Comparison of ENCODE assay signal across 8 mouse cellular contexts in genomic region chr10:82083622-82083971, GRCm38 (mm10). TPM values are rescaled to one million over a fixed set of nuclear protein-coding genes. Genes with fewer than 3 reads are reported as not detected.
DNase-seq lines count a peak whose midpoint lies in the region; ATAC-seq and TF ChIP-seq lines count a peak whose summit lies in the region.
"Not testable (repeated sequence)": the region's sequence is repeated elsewhere in the genome, so short reads cannot be mapped to it uniquely, and the experiment has no call there.

No protein-coding gene starts in this region.

- not testable (repeated sequence) for H3K9me3 ChIP-seq in forebrain, embryonic 15.5 days; hindbrain, embryonic 11.5 days (ENCODE audit: control insufficient read depth, low read length); liver, embryonic 14.5 days (ENCODE audit: control insufficient read depth, low read length); midbrain, embryonic 13.5 days
- peaks cover 11% of the 10 kb centered on the region for H3K9me3 ChIP-seq in kidney, embryonic 16.5 days (ENCODE audit: low read length)

- not testable (repeated sequence) for H3K36me3 ChIP-seq in C2C12 (ENCODE audit: control insufficient read depth, insufficient read depth); forebrain, embryonic 15.5 days; hindbrain, embryonic 11.5 days (ENCODE audit: control insufficient read depth, insufficient read depth, low read length); kidney, embryonic 16.5 days (ENCODE audit: insufficient read depth, low read length); liver, embryonic 14.5 days (replicated peaks; ENCODE audit: control insufficient read depth, insufficient read depth, low read depth); spleen, adult 2 months (ENCODE audit: control insufficient read depth, insufficient read depth, low read length)
- peaks cover 11% of the 10 kb centered on the region; the same call in 1 of the 2 replicates for H3K36me3 ChIP-seq in midbrain, embryonic 13.5 days

- peak overlapping the region; percentile 70; the same call in 1 of the 2 replicates for H3K9ac ChIP-seq in forebrain, embryonic 15.5 days (replicated peaks)
- peak overlapping the region; percentile 62 for H3K9ac ChIP-seq in hindbrain, embryonic 11.5 days (ENCODE audit: low read depth, low read length)
- peak overlapping the region; percentile 69 for H3K9ac ChIP-seq in kidney, embryonic 16.5 days (replicated peaks; ENCODE audit: low read length)
- H3K9ac ChIP-seq in liver, embryonic 14.5 days (replicated peaks): not testable (repeated sequence)
- peak overlapping the region; percentile 59 for H3K9ac ChIP-seq in midbrain, embryonic 13.5 days (replicated peaks)

- TF ChIP-seq CTCF in C2C12 (IDR thresholded peaks at IDR 0.05; ENCODE audit: control insufficient read depth, insufficient read depth, insufficient read length); liver, embryonic 14.5 days (IDR thresholded peaks at IDR 0.05; ENCODE audit: low read depth); spleen, adult 2 months (IDR thresholded peaks at IDR 0.05; ENCODE audit: extremely low read depth, insufficient read depth, insufficient read length, insufficient replicate concordance): not testable (repeated sequence)

- H3K4me2 ChIP-seq in forebrain, embryonic 15.5 days (replicated peaks): peak overlapping the region; percentile 40
- peak overlapping the region; percentile 32 for H3K4me2 ChIP-seq in hindbrain, embryonic 11.5 days (replicated peaks; ENCODE audit: low read depth, low read length)
- H3K4me2 ChIP-seq in kidney, embryonic 16.5 days (replicated peaks; ENCODE audit: low read depth, low read length): peak overlapping the region; percentile 51
- peak overlapping the region; percentile 50 for H3K4me2 ChIP-seq in liver, embryonic 14.5 days (ENCODE audit: low read depth)
- H3K4me2 ChIP-seq in midbrain, embryonic 13.5 days (replicated peaks): peak overlapping the region; percentile 50

- WGBS in forebrain, embryonic 15.5 days: 19% methylated on average over 14 of the region's 14 CpGs
- WGBS in hindbrain, embryonic 11.5 days: 26% methylated on average over 14 of the region's 14 CpGs
- 16% methylated on average over 14 of the region's 14 CpGs for WGBS in kidney, embryonic 16.5 days
- 13% methylated on average over 14 of the region's 14 CpGs for WGBS in liver, embryonic 14.5 days (ENCODE audit: insufficient replicate concordance)
- WGBS in midbrain, embryonic 13.5 days: 24% methylated on average over 14 of the region's 14 CpGs
- 27% methylated on average over 14 of the region's 14 CpGs for WGBS in spleen, adult 2 months

- H3K27me3 ChIP-seq in C2C12 (ENCODE audit: control insufficient read depth, insufficient read depth, insufficient read length); forebrain, embryonic 15.5 days; hindbrain, embryonic 11.5 days (ENCODE audit: control insufficient read depth, insufficient read depth, low read length); kidney, embryonic 16.5 days (ENCODE audit: insufficient read depth, low read length); liver, embryonic 14.5 days (ENCODE audit: control insufficient read depth, insufficient read depth, low read length); midbrain, embryonic 13.5 days; spleen, adult 2 months (ENCODE audit: control insufficient read depth, insufficient read depth, low read length): not testable (repeated sequence)

- not testable (repeated sequence) for ATAC-seq in forebrain, embryonic 15.5 days (replicated peaks); liver, embryonic 14.5 days (ENCODE audit: insufficient read depth); midbrain, embryonic 13.5 days
- peak; percentile 38; the same call in 1 of the 2 replicates for ATAC-seq in hindbrain, embryonic 11.5 days (ENCODE audit: low FRiP score)
- 0 out of 2 replicates have a peak, but pooled peaks have one; percentile 17 for ATAC-seq in kidney, embryonic 16.5 days (ENCODE audit: low FRiP score, low TSS enrichment)

- not testable (repeated sequence) for H3K4me1 ChIP-seq in forebrain, embryonic 15.5 days; hindbrain, embryonic 11.5 days (replicated peaks; ENCODE audit: control insufficient read depth, insufficient read depth, low read length); kidney, embryonic 16.5 days (ENCODE audit: insufficient read depth, low read length); liver, embryonic 14.5 days (replicated peaks; ENCODE audit: control insufficient read depth in 2 of 2, insufficient read depth in 2 of 2, low read length in 1 of 2); midbrain, embryonic 13.5 days (replicated peaks); spleen, adult 2 months (ENCODE audit: control insufficient read depth, insufficient read depth, insufficient read length)

- peak overlapping the region; percentile 95 for H3K27ac ChIP-seq in forebrain, embryonic 15.5 days (replicated peaks)
- peak overlapping the region; percentile 54; the same call in 1 of the 2 replicates for H3K27ac ChIP-seq in hindbrain, embryonic 11.5 days (ENCODE audit: low read depth, low read length)
- H3K27ac ChIP-seq in kidney, embryonic 16.5 days (ENCODE audit: low read length); liver, embryonic 14.5 days; spleen, adult 2 months (ENCODE audit: insufficient read depth, low read length): not testable (repeated sequence)
- peak overlapping the region; percentile 85 for H3K27ac ChIP-seq in midbrain, embryonic 13.5 days

- peak overlapping the region; percentile 71 for H3ac ChIP-seq in C2C12 (ENCODE audit: control insufficient read depth, insufficient read length, low read depth)

- peak overlapping the region; percentile 45 for H3K4me3 ChIP-seq in C2C12 (ENCODE audit: insufficient read depth, poor library complexity, severe bottlenecking)
- peak overlapping the region; percentile 51 for H3K4me3 ChIP-seq in forebrain, embryonic 15.5 days
- peak overlapping the region; percentile 46 for H3K4me3 ChIP-seq in hindbrain, embryonic 11.5 days (ENCODE audit: low read depth, low read length)
- peak overlapping the region; percentile 57 for H3K4me3 ChIP-seq in kidney, embryonic 16.5 days (ENCODE audit: low read length)
- H3K4me3 ChIP-seq in liver, embryonic 14.5 days (ENCODE audit: insufficient read depth in 1 of 2, low read depth in 2 of 2, low read length in 2 of 2): peak overlapping the region; percentile 53 to 74
- peak overlapping the region; percentile 49 for H3K4me3 ChIP-seq in midbrain, embryonic 13.5 days (replicated peaks)
- H3K4me3 ChIP-seq in spleen, adult 2 months (ENCODE audit: extremely low read depth, insufficient read depth, insufficient read length): peak overlapping the region; percentile 61

- H3K79me3 ChIP-seq in C2C12 (ENCODE audit: low read depth): not testable (repeated sequence)

- not testable (repeated sequence) for TF ChIP-seq EP300 in liver, embryonic 14.5 days (IDR thresholded peaks at IDR 0.05; ENCODE audit: low read depth)

- DNase-seq in embryo, embryonic 10.5 days (ENCODE audit: low spot score): peak; percentile 13
- DNase-seq in hindbrain, embryonic 11.5 days (ENCODE audit: low spot score); liver, embryonic 14.5 days (ENCODE audit: low read depth in 3 of 3, low spot score in 3 of 3); spleen, adult 2 months (ENCODE audit: low read depth in 1 of 2, low spot score in 2 of 2): not testable (repeated sequence)

- peaks cover 30% of the 10 kb centered on the region for H3K79me2 ChIP-seq in C2C12 (ENCODE audit: control insufficient read depth, insufficient read depth)

- not testable (repeated sequence) for TF ChIP-seq POLR2A in spleen, adult 2 months (IDR thresholded peaks at IDR 0.05; ENCODE audit: low read depth, low read length)

RNA-seq across cellular contexts. Expression of gene BC024063, which starts 0.4 kb away (rescaled TPM):
- 0.75 TPM for polyA plus RNA-seq in C2C12 (2012; fragmentation: generic; extraction: Trizol)
- 7.0 and 8.5 TPM in 2 replicates for polyA plus RNA-seq in forebrain, embryonic 15.5 days (2015; fragmentation: Nextera tagmentation; extraction: Ambion mirVana)
- 7.5 and 8.2 TPM in 2 replicates for polyA plus RNA-seq in hindbrain, embryonic 11.5 days (2014; fragmentation: Nextera tagmentation; extraction: Ambion mirVana)
- polyA plus RNA-seq in kidney, embryonic 16.5 days (2015; fragmentation: Nextera tagmentation; extraction: Ambion mirVana): 5.3 and 6.7 TPM in 2 replicates
- polyA plus RNA-seq in liver, embryonic 14.5 days (2012; rRNA removed): 0.14 and 0.28 TPM in 2 replicates
- 0.44 and 0.63 TPM in 2 replicates for polyA plus RNA-seq in liver, embryonic 14.5 days (2014; fragmentation: Nextera tagmentation; extraction: Ambion mirVana)
- 7.0 and 7.2 TPM in 2 replicates for polyA plus RNA-seq in midbrain, embryonic 13.5 days (2015; fragmentation: Nextera tagmentation; extraction: Ambion mirVana)
- polyA plus RNA-seq in spleen, adult 2 months (2012; rRNA removed): 0.04 and 0.13 TPM in 2 replicates

RNA-seq across cellular contexts. Expression of gene Zfp873, which starts 35.7 kb away (rescaled TPM):
- 1.0 TPM for polyA plus RNA-seq in C2C12 (2012; fragmentation: generic; extraction: Trizol)
- 17.4 and 18.9 TPM in 2 replicates for polyA plus RNA-seq in forebrain, embryonic 15.5 days (2015; fragmentation: Nextera tagmentation; extraction: Ambion mirVana)
- polyA plus RNA-seq in hindbrain, embryonic 11.5 days (2014; fragmentation: Nextera tagmentation; extraction: Ambion mirVana): 12.6 and 17.7 TPM in 2 replicates
- 16.9 and 17.6 TPM in 2 replicates for polyA plus RNA-seq in kidney, embryonic 16.5 days (2015; fragmentation: Nextera tagmentation; extraction: Ambion mirVana)
- 0.90 and 1.6 TPM in 2 replicates for polyA plus RNA-seq in liver, embryonic 14.5 days (2012; rRNA removed)
- 1.7 TPM in 2 replicates for polyA plus RNA-seq in liver, embryonic 14.5 days (2014; fragmentation: Nextera tagmentation; extraction: Ambion mirVana)
- polyA plus RNA-seq in midbrain, embryonic 13.5 days (2015; fragmentation: Nextera tagmentation; extraction: Ambion mirVana): 18.1 and 18.3 TPM in 2 replicates
- polyA plus RNA-seq in spleen, adult 2 months (2012; rRNA removed): 0.99 and 1.4 TPM in 2 replicates

RNA-seq across cellular contexts. Expression of gene AU041133, which starts 44.2 kb away (rescaled TPM):
- 0.55 TPM for polyA plus RNA-seq in C2C12 (2012; fragmentation: generic; extraction: Trizol)
- 9.5 and 12.4 TPM in 2 replicates for polyA plus RNA-seq in forebrain, embryonic 15.5 days (2015; fragmentation: Nextera tagmentation; extraction: Ambion mirVana)
- polyA plus RNA-seq in hindbrain, embryonic 11.5 days (2014; fragmentation: Nextera tagmentation; extraction: Ambion mirVana): 5.6 and 6.9 TPM in 2 replicates
- polyA plus RNA-seq in kidney, embryonic 16.5 days (2015; fragmentation: Nextera tagmentation; extraction: Ambion mirVana): 6.2 and 7.0 TPM in 2 replicates
- polyA plus RNA-seq in liver, embryonic 14.5 days (2012; rRNA removed): 0.23 and 0.40 TPM in 2 replicates
- 1.1 and 1.4 TPM in 2 replicates for polyA plus RNA-seq in liver, embryonic 14.5 days (2014; fragmentation: Nextera tagmentation; extraction: Ambion mirVana)
- 9.8 and 11.0 TPM in 2 replicates for polyA plus RNA-seq in midbrain, embryonic 13.5 days (2015; fragmentation: Nextera tagmentation; extraction: Ambion mirVana)
- 0.19 and 0.22 TPM in 2 replicates for polyA plus RNA-seq in spleen, adult 2 months (2012; rRNA removed)
